Mouse (Mus musculus): ENCODE measurements around the gene Neurl4. TPM values are rescaled to one million over a fixed set of nuclear protein-coding genes. Genes with fewer than 3 reads are reported as not detected.
"Not testable (repeated sequence)": the region's sequence is repeated elsewhere in the genome, so short reads cannot be mapped to it uniquely, and the experiment has no call there.

The Neurl4 gene
- polyA plus RNA-seq, 1 experiment from 2014 or later = 19.9 TPM

GRCm38 (mm10) chr11:69915667-69916627 is 15.1 kb downstream of the Neurl4 start:
- peaks cover 46% of the 10 kb centered on the region for H3K4me1 ChIP-seq (replicated peaks)
- H3K9me3 ChIP-seq = no peaks in the 10 kb centered on the region
- ATAC-seq (ENCODE audit: low FRiP score, low read depth) = no peak
- H3K27ac ChIP-seq (replicated peaks) = no peak overlapping the region
- no peak overlapping the region for H3K9ac ChIP-seq
- H3K27me3 ChIP-seq = no peaks in the 10 kb centered on the region
- peaks cover 62% of the 10 kb centered on the region for H3K36me3 ChIP-seq
- 0 out of 2 replicates have a peak overlapping the region, but pooled peaks have one; percentile 97 for H3K4me2 ChIP-seq
- 75% methylated on average over 5 of the region's 5 CpGs for WGBS
- no peak overlapping the region for H3K4me3 ChIP-seq

- H3K4me3 ChIP-seq; H3K27me3 ChIP-seq; H3K27ac ChIP-seq (replicated peaks); H3K4me2 ChIP-seq; ATAC-seq (ENCODE audit: low FRiP score, low read depth); H3K9me3 ChIP-seq; H3K9ac ChIP-seq: not testable (repeated sequence)
- H3K36me3 ChIP-seq = peaks cover 53% of the 10 kb centered on the region
- 58% methylated on average over 7 of the region's 7 CpGs for WGBS
- peaks cover 46% of the 10 kb centered on the region for H3K4me1 ChIP-seq (replicated peaks)
These were observed 15.9 kb downstream of the Neurl4 start for GRCm38 (mm10) chr11:69916652-69917378.

GRCm38 (mm10) chr11:69917379-69917948 is 16.6 kb downstream of the Neurl4 start:
- Histone ChIP-seq H3K4me2 (no peak overlapping the region), H3K27me3 (no peaks in the 10 kb centered on the region), H3K27ac (replicated peaks) (no peak overlapping the region), H3K9me3 (no peaks in the 10 kb centered on the region), H3K4me1 (replicated peaks) (peaks cover 51% of the 10 kb centered on the region), H3K9ac (no peak overlapping the region), H3K36me3 (peaks cover 47% of the 10 kb centered on the region), H3K4me3 (no peak overlapping the region)
- WGBS = 89% methylated on average over 8 of the region's 8 CpGs
- ATAC-seq (ENCODE audit: low FRiP score, low read depth) = no peak

- WGBS = 91% methylated on average over 5 of the region's 5 CpGs
- ATAC-seq (ENCODE audit: low FRiP score, low read depth) = no peak
- peaks cover 52% of the 10 kb centered on the region for H3K4me1 ChIP-seq (replicated peaks)
- H3K27ac ChIP-seq (replicated peaks) = no peak overlapping the region
- no peaks in the 10 kb centered on the region for H3K27me3 ChIP-seq
- H3K9ac ChIP-seq = no peak overlapping the region
- H3K4me3 ChIP-seq = no peak overlapping the region
- H3K4me2 ChIP-seq = no peak overlapping the region
- H3K9me3 ChIP-seq = no peaks in the 10 kb centered on the region
- peaks cover 43% of the 10 kb centered on the region for H3K36me3 ChIP-seq
These were observed 17.2 kb downstream of the Neurl4 start for GRCm38 (mm10) chr11:69918118-69918517.

GRCm38 (mm10) chr11:69919053-69919452 is 18.2 kb downstream of the Neurl4 start:
- H3K4me2 ChIP-seq = peak overlapping the region; percentile 93
- 83% methylated on average over 9 of the region's 9 CpGs for WGBS
- peaks cover 41% of the 10 kb centered on the region for H3K36me3 ChIP-seq
- ATAC-seq (ENCODE audit: low FRiP score, low read depth) = no peak
- no peaks in the 10 kb centered on the region for H3K27me3 ChIP-seq
- H3K9me3 ChIP-seq = no peaks in the 10 kb centered on the region
- H3K27ac ChIP-seq (replicated peaks) = no peak overlapping the region
- H3K4me3 ChIP-seq = peak overlapping the region; percentile 91
- peaks cover 46% of the 10 kb centered on the region for H3K4me1 ChIP-seq (replicated peaks)
- H3K9ac ChIP-seq = no peak overlapping the region

- Histone ChIP-seq H3K27ac (replicated peaks) (peak overlapping the region; percentile 95), H3K9me3 (no peaks in the 10 kb centered on the region), H3K9ac (peak overlapping the region; percentile 87), H3K4me3 (peak overlapping the region; percentile 91), H3K4me2 (peak overlapping the region; percentile 93), H3K36me3 (peaks cover 41% of the 10 kb centered on the region), H3K27me3 (no peaks in the 10 kb centered on the region), H3K4me1 (replicated peaks) (peaks cover 40% of the 10 kb centered on the region)
- no peak for ATAC-seq (ENCODE audit: low FRiP score, low read depth)
- 2% methylated on average over 17 of the region's 17 CpGs for WGBS
These were observed 18.9 kb downstream of the Neurl4 start for GRCm38 (mm10) chr11:69919661-69920265.

- H3K36me3 ChIP-seq = peaks cover 35% of the 10 kb centered on the region
- H3K9me3 ChIP-seq = no peaks in the 10 kb centered on the region
- peak; percentile 25 for ATAC-seq (ENCODE audit: low FRiP score, low read depth)
- peak overlapping the region; percentile 87 for H3K9ac ChIP-seq
- peak overlapping the region; percentile 95 for H3K27ac ChIP-seq (replicated peaks)
- peaks cover 33% of the 10 kb centered on the region for H3K4me1 ChIP-seq (replicated peaks)
- H3K4me2 ChIP-seq = peak overlapping the region; percentile 93
- peak overlapping the region; percentile 91 for H3K4me3 ChIP-seq
- no peaks in the 10 kb centered on the region for H3K27me3 ChIP-seq
- WGBS = under 1% methylated on average over 49 of the region's 65 CpGs
These were observed 19.6 kb downstream of the Neurl4 start for GRCm38 (mm10) chr11:69920266-69921031.

GRCm38 (mm10) chr11:69921114-69922011 is 20.5 kb downstream of the Neurl4 start, which contains the start of gene Eif5a:
Eif5a (minus strand) TSS chr11:69921958.
- peaks cover 27% of the 10 kb centered on the region for H3K36me3 ChIP-seq
- peak within 1 kb of the TSS; percentile 95 for H3K27ac ChIP-seq (replicated peaks)
- peak within 1 kb of the TSS; percentile 87 for H3K9ac ChIP-seq
- H3K4me1 ChIP-seq (replicated peaks) = peaks cover 28% of the 10 kb centered on the region
- peak; percentile 97 for ATAC-seq (ENCODE audit: low FRiP score, low read depth)
- H3K27me3 ChIP-seq = no peaks in the 10 kb centered on the region
- peak within 1 kb of the TSS; percentile 93 for H3K4me2 ChIP-seq
- under 1% methylated on average over 75 of the region's 78 CpGs for WGBS
- H3K9me3 ChIP-seq = no peaks in the 10 kb centered on the region
- H3K4me3 ChIP-seq = peak within 1 kb of the TSS; percentile 91

GRCm38 (mm10) chr11:69922012-69922756 is 21.3 kb downstream of the Neurl4 start:
- Histone ChIP-seq H3K4me2 (peak overlapping the region; percentile 93), H3K4me3 (peak overlapping the region; percentile 91), H3K27me3 (no peaks in the 10 kb centered on the region), H3K4me1 (replicated peaks) (peaks cover 28% of the 10 kb centered on the region), H3K9ac (peak overlapping the region; percentile 49), H3K9me3 (no peaks in the 10 kb centered on the region), H3K36me3 (peaks cover 19% of the 10 kb centered on the region), H3K27ac (replicated peaks) (peak overlapping the region; percentile 93)
- no peak for ATAC-seq (ENCODE audit: low FRiP score, low read depth)
- WGBS = 2% methylated on average over 12 of the region's 12 CpGs

GRCm38 (mm10) chr11:69922796-69923195 is 21.9 kb downstream of the Neurl4 start:
- H3K4me2 ChIP-seq = peak overlapping the region; percentile 93
- no peak overlapping the region for H3K4me3 ChIP-seq
- H3K9me3 ChIP-seq = no peaks in the 10 kb centered on the region
- H3K4me1 ChIP-seq (replicated peaks) = peaks cover 28% of the 10 kb centered on the region
- no peak overlapping the region for H3K9ac ChIP-seq
- peak overlapping the region; percentile 93; the same call in 1 of the 2 replicates for H3K27ac ChIP-seq (replicated peaks)
- H3K27me3 ChIP-seq = no peaks in the 10 kb centered on the region
- 69% methylated on average over 3 of the region's 3 CpGs for WGBS
- ATAC-seq (ENCODE audit: low FRiP score, low read depth) = no peak
- H3K36me3 ChIP-seq = peaks cover 12% of the 10 kb centered on the region
